Mouse (Mus musculus) heart, embryonic 10.5 days (tissue): ENCODE results near the gene Itga9. TPM values are rescaled to one million over a fixed set of nuclear protein-coding genes. Genes with fewer than 3 reads are reported as not detected.
A peak's percentile ranks its signal among the peaks of the same experiment; 100 is the strongest.

Source experiments
- DNase-seq: peaks from one replicate; pipeline ENCODE4 v3.0.0-alpha.2; 2017; ENCODE audit warnings: low spot score
- H3K27ac ChIP-seq: fragments of 300-500 bp; sonication (generic); 2 replicates; pipeline ENCODE4 v1.5.1; 2016; ENCODE audit warnings: mild to moderate bottlenecking
- H3K27me3 ChIP-seq: fragments of 300-500 bp; sonication (generic); 2 replicates; pipeline ENCODE4 v1.6.1; 2016; ENCODE audit warnings: mild to moderate bottlenecking; ENCODE audit not compliant: poor library complexity, insufficient read depth, severe bottlenecking
- H3K36me3 ChIP-seq: fragments of 300-500 bp; sonication (generic); 2 replicates; pipeline ENCODE4 v1.6.1; 2016; ENCODE audit warnings: mild to moderate bottlenecking, moderate library complexity
- H3K4me1 ChIP-seq: fragments of 300-500 bp; sonication (generic); 2 replicates; pipeline ENCODE4 v1.6.1; 2016; ENCODE audit warnings: mild to moderate bottlenecking
- H3K4me3 ChIP-seq: fragments of 300-500 bp; sonication (generic); 2 replicates; pipeline ENCODE4 v1.5.1; 2016; ENCODE audit warnings: mild to moderate bottlenecking, moderate library complexity
- H3K9me3 ChIP-seq: fragments of 300-500 bp; sonication (generic); 2 replicates; pipeline ENCODE4 v1.6.1; 2016; ENCODE audit warnings: mild to moderate bottlenecking, moderate library complexity
- WGBS: fragments of 180-500 bp; shearing (Covaris S2); methylation state at CpG from one replicate; pipeline ENCODE4 v1.1.7; 2016; 5-methylcytosine and 5-hydroxymethylcytosine counted together
- polyA plus RNA-seq: library from polyadenylated mRNA; unstranded; fragments of >200 nt; fragmentation: Nextera tagmentation; extraction: Ambion mirVana; gene quantifications from 2 replicates; pipeline ENCODE4 v1.2.1, GENCODE M21; 2016

Gene Itga9
- polyA plus RNA-seq, 1 experiment from 2014 or later, result 8.9 TPM

- 94% methylated on average over 3 of the region's 3 CpGs for WGBS
- no peak overlapping the region for H3K27ac ChIP-seq
- peaks cover 3% of the 10 kb centered on the region; the same call in 1 of the 2 replicates for H3K36me3 ChIP-seq
- peaks cover 7% of the 10 kb centered on the region for H3K4me1 ChIP-seq
- H3K9me3 ChIP-seq, result no peaks in the 10 kb centered on the region
- no peak for DNase-seq
- no peak overlapping the region for H3K4me3 ChIP-seq
- H3K27me3 ChIP-seq, result no peaks in the 10 kb centered on the region
Measured at GRCm38 (mm10) chr9:118807669-118808068, 201.2 kb downstream of the Itga9 start.

GRCm38 (mm10) chr9:118812221-118812620, 205.7 kb downstream of the Itga9 start:
- Histone ChIP-seq H3K27me3 (0 out of 2 replicates have a peak, but pooled peaks cover 5% of the 10 kb centered on the region), H3K4me1 (no peaks in the 10 kb centered on the region; the same call in 1 of the 2 replicates), H3K9me3 (no peaks in the 10 kb centered on the region), H3K27ac (no peak overlapping the region), H3K4me3 (no peak overlapping the region), H3K36me3 (peaks cover 12% of the 10 kb centered on the region; the same call in 1 of the 2 replicates)
- 91% methylated on average over 7 of the region's 7 CpGs for WGBS
- no peak for DNase-seq

GRCm38 (mm10) chr9:118813492-118813891, 207.0 kb downstream of the Itga9 start:
- Histone ChIP-seq H3K27ac (no peak overlapping the region), H3K36me3 (peaks cover 9% of the 10 kb centered on the region; the same call in 1 of the 2 replicates), H3K9me3 (no peaks in the 10 kb centered on the region), H3K4me3 (no peak overlapping the region), H3K4me1 (no peaks in the 10 kb centered on the region; the same call in 1 of the 2 replicates), H3K27me3 (0 out of 2 replicates have a peak, but pooled peaks cover 5% of the 10 kb centered on the region)
- DNase-seq, result no peak
- WGBS, result 85% methylated on average over 5 of the region's 5 CpGs

- H3K27me3 ChIP-seq, result peaks cover 5% of the 10 kb centered on the region; the same call in 1 of the 2 replicates
- no peak overlapping the region for H3K4me3 ChIP-seq
- H3K4me1 ChIP-seq, result no peaks in the 10 kb centered on the region; the same call in 1 of the 2 replicates
- peaks cover 9% of the 10 kb centered on the region; the same call in 1 of the 2 replicates for H3K36me3 ChIP-seq
- WGBS, result 78% methylated on average over 16 of the region's 16 CpGs
- no peaks in the 10 kb centered on the region for H3K9me3 ChIP-seq
- no peak for DNase-seq
- no peak overlapping the region for H3K27ac ChIP-seq
Measured at GRCm38 (mm10) chr9:118814056-118814455, 207.6 kb downstream of the Itga9 start.

- DNase-seq, result no peak
- Histone ChIP-seq H3K9me3 (no peaks in the 10 kb centered on the region), H3K27me3 (peaks cover 7% of the 10 kb centered on the region; the same call in 1 of the 2 replicates), H3K27ac (no peak overlapping the region), H3K36me3 (peaks cover 9% of the 10 kb centered on the region; the same call in 1 of the 2 replicates), H3K4me1 (no peaks in the 10 kb centered on the region; the same call in 1 of the 2 replicates), H3K4me3 (no peak overlapping the region)
- WGBS, result 65% methylated on average over 8 of the region's 8 CpGs
Measured at GRCm38 (mm10) chr9:118814461-118814860, 208.0 kb downstream of the Itga9 start.

GRCm38 (mm10) chr9:118815543-118815942, 209.1 kb downstream of the Itga9 start:
- no peak for DNase-seq
- peaks cover 9% of the 10 kb centered on the region; the same call in 1 of the 2 replicates for H3K27me3 ChIP-seq
- H3K9me3 ChIP-seq, result no peaks in the 10 kb centered on the region
- no peaks in the 10 kb centered on the region for H3K4me1 ChIP-seq
- 96% methylated on average over 8 of the region's 8 CpGs for WGBS
- H3K4me3 ChIP-seq, result no peak overlapping the region
- H3K27ac ChIP-seq, result no peak overlapping the region
- H3K36me3 ChIP-seq, result 0 out of 2 replicates have a peak, but pooled peaks cover 9% of the 10 kb centered on the region

GRCm38 (mm10) chr9:118818508-118818907, 212.0 kb downstream of the Itga9 start:
- no peak for DNase-seq
- 0 out of 2 replicates have a peak overlapping the region, but pooled peaks have one; percentile 4 for H3K27ac ChIP-seq
- no peaks in the 10 kb centered on the region for H3K9me3 ChIP-seq
- H3K4me1 ChIP-seq, result peaks cover 19% of the 10 kb centered on the region
- no peak overlapping the region for H3K4me3 ChIP-seq
- H3K27me3 ChIP-seq, result peaks cover 19% of the 10 kb centered on the region; the same call in 1 of the 2 replicates
- H3K36me3 ChIP-seq, result 0 out of 2 replicates have a peak, but pooled peaks cover 9% of the 10 kb centered on the region
- 82% methylated on average over 3 of the region's 3 CpGs for WGBS

- WGBS, result 43% methylated on average over 21 of the region's 21 CpGs
- peak overlapping the region; percentile 79; the same call in 1 of the 2 replicates for H3K27ac ChIP-seq
Measured at GRCm38 (mm10) chr9:118821220-118822185, 215.0 kb downstream of the Itga9 start.

GRCm38 (mm10) chr9:118822186-118822555, 215.7 kb downstream of the Itga9 start:
- 29% methylated on average over 3 of the region's 3 CpGs for WGBS
- no peaks in the 10 kb centered on the region for H3K9me3 ChIP-seq
- peak overlapping the region; percentile 79; the same call in 1 of the 2 replicates for H3K27ac ChIP-seq

More at GRCm38 (mm10) chr9:118821220-118822185, 215.0 kb downstream of the Itga9 start:
- no peak for DNase-seq
- H3K9me3 ChIP-seq, result no peaks in the 10 kb centered on the region
- peaks cover 19% of the 10 kb centered on the region for H3K4me1 ChIP-seq
- 0 out of 2 replicates have a peak, but pooled peaks cover 2% of the 10 kb centered on the region for H3K36me3 ChIP-seq
- H3K4me3 ChIP-seq, result peak overlapping the region; percentile 48
- peaks cover 14% of the 10 kb centered on the region; the same call in 1 of the 2 replicates for H3K27me3 ChIP-seq

GRCm38 (mm10) chr9:118822581-118822980, 216.1 kb downstream of the Itga9 start:
- peaks cover 19% of the 10 kb centered on the region for H3K4me1 ChIP-seq
- H3K9me3 ChIP-seq, result no peaks in the 10 kb centered on the region
- 0 out of 2 replicates have a peak overlapping the region, but pooled peaks have one; percentile 48 for H3K4me3 ChIP-seq
- DNase-seq, result no peak
- 0 out of 2 replicates have a peak, but pooled peaks cover 2% of the 10 kb centered on the region for H3K36me3 ChIP-seq
- no peak overlapping the region for H3K27ac ChIP-seq
- 73% methylated on average over 2 of the region's 2 CpGs for WGBS
- H3K27me3 ChIP-seq, result peaks cover 14% of the 10 kb centered on the region; the same call in 1 of the 2 replicates

More at GRCm38 (mm10) chr9:118822186-118822555, 215.7 kb downstream of the Itga9 start:
- DNase-seq, result no peak
- Histone ChIP-seq H3K27me3 (peaks cover 14% of the 10 kb centered on the region; the same call in 1 of the 2 replicates), H3K4me3 (peak overlapping the region; percentile 48), H3K4me1 (peaks cover 19% of the 10 kb centered on the region), H3K36me3 (0 out of 2 replicates have a peak, but pooled peaks cover 2% of the 10 kb centered on the region)

GRCm38 (mm10) chr9:118831080-118831479, 224.6 kb downstream of the Itga9 start:
- WGBS, result 53% methylated on average over 11 of the region's 11 CpGs
- peak; percentile 86 for DNase-seq

GRCm38 (mm10) chr9:118832533-118832932, 226.0 kb downstream of the Itga9 start:
- DNase-seq, result no peak
- peaks cover 26% of the 10 kb centered on the region for H3K36me3 ChIP-seq
- H3K27me3 ChIP-seq, result peaks cover 42% of the 10 kb centered on the region
- 60% methylated on average over 3 of the region's 3 CpGs for WGBS
- no peak overlapping the region for H3K27ac ChIP-seq
- H3K4me1 ChIP-seq, result peaks cover 17% of the 10 kb centered on the region
- no peaks in the 10 kb centered on the region for H3K9me3 ChIP-seq
- H3K4me3 ChIP-seq, result no peak overlapping the region

More at GRCm38 (mm10) chr9:118831080-118831479, 224.6 kb downstream of the Itga9 start:
- Histone ChIP-seq H3K4me3 (no peak overlapping the region), H3K27me3 (peaks cover 34% of the 10 kb centered on the region), H3K27ac (peak overlapping the region; percentile 38; the same call in 1 of the 2 replicates), H3K9me3 (no peaks in the 10 kb centered on the region), H3K36me3 (peaks cover 22% of the 10 kb centered on the region), H3K4me1 (peaks cover 14% of the 10 kb centered on the region)
